Mouse (Mus musculus) megakaryocyte, adult 5-6 weeks (primary cell): Measurements from ENCODE around the gene Tspan32. TPM values are rescaled to one million over a fixed set of nuclear protein-coding genes. Genes with fewer than 3 reads are reported as not detected.

Source experiments
- total RNA-seq, 2 experiments: library from RNA; stranded (forward) in 1 of 2; stranded (reverse) in 1 of 2; fragments of 153-499, 151-499 nt in 1 of 2; fragments of 221-1000, 200-1000 nt in 1 of 2; gene quantifications; 2 replicates each; pipeline versions ENCODE4 v1.2.3 to v1.2.4; 2015 to 2017

Gene Tspan32
- total RNA-seq, 2 experiments from 2014 or later, result 45.6 to 60.9 TPM

Other genes with a start within 250 kb of the Tspan32 start
- not detected in 2 replicates for gene Th, start 73.9 kb upstream of the Tspan32 start, total RNA-seq (2015)
- not detected in 2 replicates for gene Th, start 73.9 kb upstream of the Tspan32 start, total RNA-seq (2017)
- gene Ascl2, start 35.8 kb upstream of the Tspan32 start, total RNA-seq (2015), result 0.96 and 1.1 TPM in 2 replicates
- 0.40 and 2.9 TPM in 2 replicates for gene Ascl2, start 35.8 kb upstream of the Tspan32 start, total RNA-seq (2017)
- gene Cd81, start 47.7 kb downstream of the Tspan32 start, total RNA-seq (2015), result 17.2 and 20.3 TPM in 2 replicates
- 22.5 and 25.3 TPM in 2 replicates for gene Cd81, start 47.7 kb downstream of the Tspan32 start, total RNA-seq (2017)
- gene Tssc4, start 64.2 kb downstream of the Tspan32 start, total RNA-seq (2015), result 14.0 and 19.2 TPM in 2 replicates
- gene Tssc4, start 64.2 kb downstream of the Tspan32 start, total RNA-seq (2017), result 17.7 and 20.5 TPM in 2 replicates
- gene Trpm5, start 89.6 kb downstream of the Tspan32 start, total RNA-seq (2015), result not detected in 2 replicates
- gene Trpm5, start 89.6 kb downstream of the Tspan32 start, total RNA-seq (2017), result not detected in 2 replicates
- not detected in 2 replicates for gene Kcnq1, start 101.3 kb downstream of the Tspan32 start, total RNA-seq (2015)
- not detected in 2 replicates for gene Kcnq1, start 101.3 kb downstream of the Tspan32 start, total RNA-seq (2017)